8 mouse cellular contexts compared by ENCODE assay signal in genomic region chr14:21018977-21019376, GRCm38 (mm10). TPM values are rescaled to one million over a fixed set of nuclear protein-coding genes. Genes with fewer than 3 reads are reported as not detected.
A peak's percentile ranks its signal among the peaks of the same experiment; 100 is the strongest.
DNase-seq lines count a peak whose midpoint lies in the region.

No protein-coding gene starts in this region.

- intact Hi-C loops in heart, postnatal 10 days (cut with DNase I), result no loop called here
- intact Hi-C loops in heart, postnatal 25 days (cut with DNase I), result loop anchor here (5.0 kb wide), 1 partner anchor 217 kb away; no protein-coding TSS in a partner anchor

- DNase-seq in heart, postnatal 10 days, result peak; percentile 23 to 36
- no peak for DNase-seq in heart, postnatal 25 days (ENCODE audit: low spot score)
- peak; percentile 65 for DNase-seq in thymus, postnatal 0 days (ENCODE audit: low spot score)
- no peak for DNase-seq in thymus, adult 18-20 months
- peak; percentile 19 to 45 for DNase-seq in cerebellum, postnatal 25 days
- peak; percentile 29 to 72 for DNase-seq in layer of hippocampus, postnatal 14 days (ENCODE audit: low spot score in 2 of 2)
- no peak for DNase-seq in yolk sac, embryonic 10.5 days (ENCODE audit: low spot score)
- DNase-seq in spleen, postnatal 10 days (ENCODE audit: low spot score in 2 of 2), result no peak

RNA-seq across cellular contexts. Expression of gene Ap3m1, which starts 33.3 kb away (rescaled TPM):
- total RNA-seq in heart, postnatal 10 days (2021), result 10 to 100 TPM; 60.3 to 82.0 TPM
- 10 to 100 TPM; 62.9 to 72.4 TPM for total RNA-seq in heart, postnatal 25 days (2021)
- 51.0 and 55.7 TPM in 2 replicates for polyA plus RNA-seq in thymus, postnatal 0 days (2015; fragmentation: Nextera tagmentation; extraction: Ambion mirVana)
- total RNA-seq in layer of hippocampus, postnatal 14 days (2021), result 10 to 100 TPM; 82.1 to 84.3 TPM

RNA-seq across cellular contexts. Expression of gene Adk, which starts 33.4 kb away (rescaled TPM):
- 100 to 1,000 TPM; 157 to 165 TPM for total RNA-seq in heart, postnatal 10 days (2021)
- total RNA-seq in heart, postnatal 25 days (2021), result 100 to 1,000 TPM; 236 to 274 TPM
- 98.5 and 102 TPM in 2 replicates for polyA plus RNA-seq in thymus, postnatal 0 days (2015; fragmentation: Nextera tagmentation; extraction: Ambion mirVana)
- total RNA-seq in layer of hippocampus, postnatal 14 days (2021), result 10 to 100 TPM; 67.5 to 69.7 TPM

Comparison
In these comparisons a context has a peak if more than half of its experiments do, and no peak if none do; other contexts are left out.
1. DNase-seq: peak in heart, postnatal 10 days (2 of 2), thymus, postnatal 0 days (single experiment), cerebellum, postnatal 25 days (2 of 2) and layer of hippocampus, postnatal 14 days (2 of 2); none in heart, postnatal 25 days (single experiment), thymus, adult 18-20 months (0 of 2), yolk sac, embryonic 10.5 days (single experiment) and spleen, postnatal 10 days (0 of 2).